Mouse (Mus musculus) CD4-positive, CD25-positive, alpha-beta regulatory T cell, adult 2 months (primary cell): Measurements from ENCODE around the gene Dusp15.

Experiments
- DNase-seq: peaks from one replicate; pipeline ENCODE4 v3.0.0-alpha.2; 2012; ENCODE audit warnings: low read depth, low spot score

Dusp15 gene

DNA sequence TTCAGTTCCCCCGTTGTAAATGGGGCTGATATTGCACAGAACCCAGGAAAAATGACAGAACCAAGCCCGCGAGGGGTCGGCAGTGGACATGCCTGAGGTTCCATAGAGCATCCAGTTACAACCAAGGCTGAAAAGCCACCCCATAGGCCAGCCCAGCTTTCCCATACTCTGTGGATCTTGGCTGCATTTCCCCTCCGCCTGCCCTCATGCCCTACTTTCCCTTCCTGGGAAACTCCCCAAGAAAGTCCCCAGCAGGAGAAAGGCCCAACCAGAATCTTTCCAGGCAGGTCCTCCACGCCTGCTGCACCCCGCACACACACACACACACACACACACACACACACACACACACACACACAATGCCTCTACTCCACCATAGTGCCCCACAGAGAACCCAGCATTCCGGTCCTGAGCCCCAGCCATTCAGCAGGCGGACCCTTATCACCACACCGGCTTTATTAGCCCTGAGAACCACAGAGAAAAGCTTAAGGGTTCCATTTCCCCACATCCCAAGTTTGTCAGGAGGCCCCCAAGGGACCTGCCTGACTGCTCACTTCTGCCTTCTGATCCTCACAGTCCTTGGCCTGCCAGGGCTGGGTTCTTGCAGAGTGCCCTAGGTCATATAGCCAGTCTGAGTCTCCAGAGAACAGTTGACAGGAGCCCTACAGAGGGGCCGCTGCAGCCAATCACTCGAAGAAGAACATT is 19.9 kb downstream of the Dusp15 start:
- DNase-seq = no peak

DNA sequence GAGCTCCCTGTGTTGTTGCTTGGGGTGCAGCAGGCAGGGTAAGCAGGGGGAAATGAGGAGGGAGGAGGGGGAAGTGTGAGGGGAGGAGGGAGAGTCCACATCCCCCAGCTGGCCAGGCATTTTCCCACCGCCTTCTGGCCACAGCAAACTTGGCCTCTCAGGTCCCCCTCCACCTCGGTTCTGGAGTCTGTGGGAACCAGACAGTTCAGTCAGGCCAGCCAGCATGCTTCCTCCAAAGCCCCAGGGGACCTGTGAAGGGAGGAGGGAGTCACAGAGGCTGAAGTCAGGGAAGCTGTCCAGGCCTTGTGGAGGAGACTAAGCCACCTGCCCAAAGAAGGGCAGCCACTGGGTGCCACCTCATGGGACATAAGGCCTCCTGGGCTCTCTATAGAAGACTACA is 21.2 kb downstream of the Dusp15 start:
- DNase-seq = no peak

DNA sequence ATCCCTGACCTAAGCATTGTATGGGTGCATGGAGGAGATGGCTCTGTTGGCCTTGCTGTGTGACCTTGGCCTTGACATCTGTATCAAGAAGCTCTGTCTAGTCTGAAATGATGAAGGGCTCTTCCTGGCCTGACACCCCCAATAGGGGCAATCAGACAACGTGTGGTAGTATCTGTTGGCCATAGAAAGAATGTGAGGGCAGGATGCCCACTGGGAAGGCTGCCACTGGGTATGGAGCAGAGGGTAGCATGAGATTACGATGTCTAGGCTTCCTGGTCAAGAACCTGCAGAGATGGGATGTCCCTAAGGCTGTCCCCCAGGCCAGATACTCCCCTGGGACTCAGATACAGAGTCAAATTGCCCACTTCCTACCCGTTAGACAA is 22.5 kb downstream of the Dusp15 start:
- DNase-seq = no peak

- DNase-seq = no peak
These were observed 23.1 kb downstream of the Dusp15 start for GRCm38 (mm10) chr2:152928219-152928987.

GRCm38 (mm10) chr2:152927371-152927770 is 24.1 kb downstream of the Dusp15 start:
- DNase-seq = no peak

- no peak for DNase-seq
These were observed 24.6 kb downstream of the Dusp15 start for GRCm38 (mm10) chr2:152926896-152927295.

DNA sequence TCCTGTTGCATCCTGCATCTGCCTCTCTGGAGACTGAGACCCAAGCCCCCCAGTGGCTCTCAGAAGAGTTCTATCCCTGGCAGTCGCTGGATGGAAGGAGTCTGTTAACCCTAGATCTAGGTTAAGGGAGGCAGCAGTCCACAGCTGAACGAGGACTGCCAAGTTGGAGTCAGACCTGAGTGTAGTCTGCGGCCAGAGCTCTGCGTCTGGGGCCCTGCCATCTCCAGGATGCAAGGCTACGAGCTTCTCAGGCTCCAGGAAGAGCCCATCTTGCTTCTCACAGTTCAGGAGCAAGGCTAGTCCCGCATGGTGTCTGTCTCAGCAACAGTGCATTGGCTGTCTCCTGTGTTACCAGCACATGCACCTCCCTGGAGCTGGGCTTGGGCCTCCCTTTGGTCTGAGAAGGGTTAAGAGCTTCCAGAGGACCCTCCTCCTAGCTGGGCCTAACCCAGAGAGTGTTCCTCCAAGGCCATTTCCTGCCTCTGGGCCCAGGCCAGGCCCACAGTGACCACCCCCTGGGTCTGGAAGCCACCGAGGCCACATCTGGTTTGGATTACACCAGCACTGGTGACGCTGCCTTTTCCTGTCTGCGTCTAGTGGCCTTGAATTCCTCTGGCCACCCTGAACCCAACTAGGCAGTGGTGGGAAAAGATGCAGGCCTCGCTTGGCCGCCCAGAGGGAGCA is 26.2 kb downstream of the Dusp15 start:
- DNase-seq = no peak

DNA sequence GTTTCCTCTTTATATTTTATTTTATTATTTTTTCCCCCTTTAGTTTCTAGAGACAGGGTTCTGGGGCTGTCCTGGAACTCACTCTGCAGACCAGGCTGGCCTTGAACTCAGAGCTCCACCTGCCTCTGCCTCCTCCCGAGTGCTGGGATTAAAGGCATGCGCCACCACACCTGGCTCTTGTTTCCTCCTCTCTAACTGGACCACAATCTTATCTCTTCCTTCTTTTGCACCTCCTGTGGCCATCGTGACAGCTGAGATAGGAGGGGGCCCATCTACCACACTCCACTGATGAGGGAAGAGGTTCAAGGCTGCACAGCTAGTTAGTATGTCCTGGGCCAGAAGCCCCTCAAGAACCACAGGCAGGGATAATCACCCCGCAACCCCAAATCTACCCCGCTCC is 27.0 kb downstream of the Dusp15 start:
- DNase-seq = no peak

DNA sequence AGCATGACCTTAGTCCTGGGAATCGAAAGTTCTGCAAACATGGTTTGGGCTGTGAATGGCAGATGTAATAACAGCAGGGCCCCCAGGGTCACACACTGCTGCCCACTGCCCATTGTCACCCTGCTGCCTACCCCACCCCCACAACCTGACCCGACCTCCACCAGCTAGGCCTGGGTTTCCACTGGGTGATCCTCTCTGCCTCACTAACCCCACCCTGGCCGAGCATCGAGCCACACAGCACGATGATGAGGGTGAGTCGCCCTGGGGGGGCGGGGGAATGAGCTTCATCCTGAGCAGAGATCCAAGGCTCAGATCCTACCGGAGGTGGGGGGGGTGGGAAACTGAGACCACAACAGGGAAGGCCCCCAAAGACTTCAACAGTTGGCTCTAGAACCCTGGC is 27.4 kb downstream of the Dusp15 start:
- DNase-seq = no peak

DNA sequence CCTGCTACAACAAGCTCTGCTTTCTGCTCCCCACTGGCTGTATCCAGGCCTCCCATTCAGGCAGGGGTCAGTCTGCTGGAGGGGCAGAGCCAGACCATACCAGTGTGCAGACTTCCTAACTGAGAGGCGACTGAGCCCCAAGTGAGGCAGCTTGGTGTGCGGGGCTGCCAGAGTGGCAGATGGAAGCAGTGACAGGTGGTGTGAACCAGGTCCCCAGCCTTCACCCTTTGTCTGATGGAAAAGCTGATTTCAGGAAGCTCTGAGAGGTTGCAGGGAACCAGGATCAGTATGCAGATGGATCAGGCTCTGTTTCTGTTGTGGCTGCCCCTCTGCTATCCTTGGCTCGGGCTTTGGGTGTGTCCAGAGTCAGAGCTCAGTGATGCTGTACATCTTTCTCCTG is 27.9 kb downstream of the Dusp15 start:
- DNase-seq = no peak

DNA sequence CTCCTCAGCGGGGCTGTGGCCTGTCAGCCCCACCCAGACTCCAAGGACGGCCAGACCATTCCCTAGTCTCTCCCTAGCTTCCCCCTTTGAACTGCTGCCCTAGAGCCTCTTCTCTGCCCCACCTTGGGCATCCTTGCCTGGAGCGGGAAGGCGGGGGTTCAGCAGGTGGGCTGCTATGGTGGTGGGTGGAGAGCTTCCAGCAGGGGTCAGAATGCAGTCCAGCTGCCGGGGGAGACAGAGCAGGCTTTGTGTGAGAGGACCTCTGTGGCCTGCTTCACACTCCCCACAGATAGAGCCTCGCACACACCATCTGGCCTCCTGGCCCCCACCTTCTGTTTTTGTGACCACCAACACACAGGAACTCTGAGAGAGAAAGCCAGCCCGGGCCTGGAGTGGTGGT is 29.1 kb downstream of the Dusp15 start:
- DNase-seq = no peak

DNA sequence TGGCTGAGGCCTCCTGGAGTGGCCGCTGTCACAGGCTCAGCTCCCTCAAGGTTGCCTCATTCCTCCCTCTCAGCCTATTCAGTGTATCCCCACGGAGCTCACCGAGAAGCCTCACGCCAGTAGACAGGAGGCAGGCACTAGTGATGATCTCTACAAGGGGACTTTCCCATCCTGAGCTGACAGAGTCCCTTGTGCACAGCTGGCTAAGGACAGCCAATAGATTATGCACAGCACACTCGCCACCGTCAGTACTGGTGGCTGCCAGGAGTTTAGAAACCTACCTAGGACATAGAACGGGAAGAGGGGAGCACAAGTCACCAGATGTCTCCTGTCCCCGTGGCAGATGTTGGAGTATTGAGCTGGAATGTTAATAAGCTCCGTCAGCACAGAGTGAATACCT is 33.8 kb downstream of the Dusp15 start:
- DNase-seq = no peak

- no peak for DNase-seq
These were observed 35.4 kb downstream of the Dusp15 start for GRCm38 (mm10) chr2:152916111-152916510.

- no peak for DNase-seq
These were observed 36.0 kb downstream of the Dusp15 start for GRCm38 (mm10) chr2:152915453-152915852.

DNA sequence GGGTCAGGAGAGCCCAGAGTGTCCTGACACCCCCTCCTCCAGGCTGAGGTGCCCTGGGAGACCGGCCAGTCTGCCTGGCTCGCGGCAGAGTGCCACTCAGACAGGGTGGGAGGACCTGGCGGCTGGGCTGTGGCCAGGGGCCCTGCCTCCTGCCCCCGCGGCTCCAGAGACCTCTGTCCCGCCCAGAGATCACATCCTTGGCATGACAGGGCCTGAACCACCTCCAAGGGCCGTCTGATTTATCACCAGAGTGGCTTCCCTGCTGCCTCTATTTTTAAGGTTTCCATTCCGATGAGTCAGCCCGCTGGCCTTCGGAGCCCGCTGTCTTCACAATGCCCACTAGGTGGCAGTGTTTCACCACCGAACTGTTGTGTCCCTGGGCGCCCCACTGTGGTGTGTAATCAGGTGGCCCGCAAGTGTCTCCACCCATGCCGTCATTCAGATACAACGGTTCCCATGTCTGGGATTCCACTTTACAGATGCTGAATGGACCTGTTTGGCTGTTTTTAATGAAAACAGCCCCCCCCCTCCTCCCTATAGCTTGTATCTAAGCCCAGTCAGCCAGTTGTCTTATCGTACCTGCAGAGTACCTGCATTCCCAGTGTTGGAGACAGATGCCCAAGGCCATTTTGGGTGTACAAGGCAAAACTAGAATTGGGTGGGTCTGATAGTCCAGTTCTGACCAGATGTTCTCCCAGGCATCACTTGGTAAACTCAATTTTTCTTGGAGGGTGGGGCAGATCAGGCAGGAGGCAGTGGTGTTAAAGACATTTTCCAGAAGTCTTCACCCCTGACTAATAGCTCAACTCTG is 37.0 kb downstream of the Dusp15 start:
- DNase-seq = peak; percentile 89

DNA sequence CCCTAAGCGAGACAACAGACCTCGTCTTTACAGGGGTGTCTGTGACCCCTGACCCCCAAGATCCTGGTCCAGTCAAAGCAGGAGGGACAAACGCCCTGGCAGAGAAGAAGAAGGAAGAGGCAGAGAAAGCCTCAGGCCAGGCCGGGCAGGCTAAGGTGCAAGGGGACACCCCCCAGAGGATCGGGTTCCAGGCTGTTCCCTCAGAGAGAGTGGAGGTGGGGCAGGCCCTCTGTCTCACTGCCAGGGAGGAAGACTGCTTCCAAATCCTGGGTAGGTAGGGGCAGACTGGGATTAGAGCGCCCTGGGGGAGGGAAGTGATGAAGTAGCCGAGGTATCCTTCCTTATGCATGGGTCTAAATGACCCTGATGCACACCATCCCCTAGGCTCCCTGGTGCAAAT is 38.0 kb downstream of the Dusp15 start:
- DNase-seq = no peak

GRCm38 (mm10) chr2:152911432-152911831 is 40.1 kb downstream of the Dusp15 start:
- DNase-seq = no peak

- no peak for DNase-seq
These were observed 40.5 kb downstream of the Dusp15 start, which contains the start of gene Mylk2 for GRCm38 (mm10) chr2:152911031-152911430. Gene Mylk2, plus strand, starts transcription at chr2:152911352.

- DNase-seq = no peak
These were observed 41.6 kb downstream of the Dusp15 start for GRCm38 (mm10) chr2:152909848-152910247.

- DNase-seq = peak; percentile 21
These were observed 44.2 kb downstream of the Dusp15 start for GRCm38 (mm10) chr2:152907114-152907943.
